Mouse (Mus musculus) MEL (cell line): ENCODE measurements around the gene Myom1. TPM values are rescaled to one million over a fixed set of nuclear protein-coding genes. Genes with fewer than 3 reads are reported as not detected.

Experiments used
- DNase-seq: peaks from one replicate; pipeline ENCODE4 v3.0.0; 2011; ENCODE audit warnings: low read depth, low spot score
- H3K27ac ChIP-seq: 2 replicates; pipeline ENCODE4 v1.5.1; 2012; ENCODE audit warnings: low read depth, mild to moderate bottlenecking, control low read depth, low read length, moderate library complexity; ENCODE audit not compliant: control insufficient read depth
- H3K27me3 ChIP-seq, 2 experiments: fragments of 150-350 bp in 1 of 2; sonication (generic) in 1 of 2; 2 replicates each; pipeline ENCODE4 v1.6.1; 2012; ENCODE audit warnings: low read length in 2 of 2, mild to moderate bottlenecking in 2 of 2, improper control_type of control experiment in 1 of 2, moderate library complexity in 1 of 2; ENCODE audit not compliant: insufficient read depth in 2 of 2, control insufficient read depth in 1 of 2
- H3K36me3 ChIP-seq, 2 experiments: 2 replicates each; pipeline ENCODE4 v1.6.1; 2012 to 2014; ENCODE audit warnings: low read length in 2 of 2, improper control_type of control experiment in 1 of 2, inconsistent platforms in 1 of 2, mild to moderate bottlenecking in 1 of 2; ENCODE audit not compliant: insufficient read depth in 2 of 2, control insufficient read depth in 1 of 2
- H3K4me1 ChIP-seq, 2 experiments: fragments of 150-350 bp in 1 of 2; sonication (generic) in 1 of 2; 2 replicates each; pipeline ENCODE4 v1.6.1; 2012; ENCODE audit warnings: low read length in 2 of 2, improper control_type of control experiment in 1 of 2, mild to moderate bottlenecking in 1 of 2; ENCODE audit not compliant: insufficient read depth in 2 of 2, control insufficient read depth in 1 of 2
- H3K4me3 ChIP-seq, 2 experiments: fragments of 150-350 bp in 1 of 2; sonication (generic) in 1 of 2; 2 replicates each; pipeline ENCODE4 v1.5.1; 2012; ENCODE audit warnings: low read depth in 2 of 2, low read length in 2 of 2, mild to moderate bottlenecking in 2 of 2, moderate library complexity in 2 of 2, control low read depth in 1 of 2, improper control_type of control experiment in 1 of 2; ENCODE audit not compliant: control insufficient read depth in 1 of 2, insufficient read depth in 1 of 2
- H3K79me2 ChIP-seq: 2 replicates; pipeline ENCODE4 v1.6.1; 2012; ENCODE audit warnings: mild to moderate bottlenecking, low read length, moderate library complexity; ENCODE audit not compliant: control insufficient read depth, poor library complexity, insufficient read depth
- H3K9ac ChIP-seq: 2 replicates; pipeline ENCODE4 v1.6.1; 2012; ENCODE audit warnings: low read depth, mild to moderate bottlenecking, control low read depth, low read length, moderate library complexity; ENCODE audit not compliant: control insufficient read depth, poor library complexity, severe bottlenecking
- H3K9me3 ChIP-seq: fragments of 150-350 bp; sonication (generic); replicated peaks from 2 replicates; pipeline ENCODE4 v1.6.1; 2012; ENCODE audit warnings: mild to moderate bottlenecking, low read length, improper control_type of control experiment, moderate library complexity; ENCODE audit not compliant: insufficient read depth
- BHLHE40 ChIP-seq: IDR thresholded peaks from 2 replicates; pipeline ENCODE4 v1.6.1; 2012; ENCODE audit warnings: low read depth, mild to moderate bottlenecking, inconsistent platforms, low read length, improper control_type of control experiment, borderline replicate concordance
- CHD1 ChIP-seq: IDR thresholded peaks from 2 replicates; pipeline ENCODE4 v1.6.1; 2012; ENCODE audit warnings: low read depth, mild to moderate bottlenecking, inconsistent platforms, low read length, improper control_type of control experiment
- CTCF ChIP-seq, 3 experiments: IDR thresholded peaks in 2 of 3; conservative IDR thresholded peaks in 1 of 3; 2 replicates each; pipeline ENCODE4 v1.5.1; 2011 to 2012; ENCODE audit warnings: low read length in 3 of 3, low read depth in 2 of 3, mild to moderate bottlenecking in 2 of 3, improper control_type of control experiment in 1 of 3, inconsistent platforms in 1 of 3, mixed read lengths in 1 of 3, moderate library complexity in 1 of 3; ENCODE audit not compliant: control insufficient read depth in 1 of 3, insufficient read depth in 1 of 3, poor library complexity in 1 of 3, severe bottlenecking in 1 of 3
- E2F4 ChIP-seq: IDR thresholded peaks from 2 replicates; pipeline ENCODE4 v1.6.1; 2011; ENCODE audit warnings: low read depth, low read length, improper control_type of control experiment, borderline replicate concordance
- EP300 ChIP-seq, 2 experiments: IDR thresholded peaks; 2 replicates each; pipeline ENCODE4 v1.6.1; 2011; ENCODE audit warnings: improper control_type of control experiment in 2 of 2, low read length in 2 of 2, low read depth in 1 of 2, mild to moderate bottlenecking in 1 of 2
- ETS1 ChIP-seq: IDR thresholded peaks from 2 replicates; pipeline ENCODE4 v1.6.1; 2012; ENCODE audit warnings: low read depth, mild to moderate bottlenecking, inconsistent platforms, low read length, improper control_type of control experiment, moderate library complexity
- GABPA ChIP-seq: IDR thresholded peaks from 2 replicates; pipeline ENCODE4 v1.6.1; 2012; ENCODE audit warnings: low read depth, mild to moderate bottlenecking, inconsistent platforms, low read length, improper control_type of control experiment, moderate library complexity
- GATA1 ChIP-seq: IDR thresholded peaks from 2 replicates; pipeline ENCODE4 v1.6.1; 2011; ENCODE audit warnings: low read depth, low read length, improper control_type of control experiment
- MAX ChIP-seq: IDR thresholded peaks from 2 replicates; pipeline ENCODE4 v1.6.1; 2011; ENCODE audit warnings: low read length, improper control_type of control experiment
- MYB ChIP-seq: IDR thresholded peaks from 2 replicates; pipeline ENCODE4 v1.6.1; 2011; ENCODE audit warnings: mild to moderate bottlenecking, low read depth, low read length, improper control_type of control experiment
- NRF1 ChIP-seq: IDR thresholded peaks from 2 replicates; pipeline ENCODE4 v1.6.1; 2014; ENCODE audit warnings: low read depth, mild to moderate bottlenecking, inconsistent platforms, low read length, improper control_type of control experiment, moderate library complexity; ENCODE audit not compliant: poor library complexity, insufficient read depth, severe bottlenecking
- POLR2AphosphoS5 ChIP-seq: IDR thresholded peaks from 2 replicates; pipeline ENCODE4 v1.6.1; 2012; ENCODE audit warnings: low read depth, borderline replicate concordance, mild to moderate bottlenecking, inconsistent platforms, low read length, moderate library complexity, mixed read lengths
- RAD21 ChIP-seq: IDR thresholded peaks from 2 replicates; pipeline ENCODE4 v1.6.1; 2011; ENCODE audit warnings: mild to moderate bottlenecking, low read depth, low read length, improper control_type of control experiment
- RCOR1 ChIP-seq: IDR thresholded peaks from 2 replicates; pipeline ENCODE4 v1.6.1; 2012; ENCODE audit warnings: low read depth, mild to moderate bottlenecking, inconsistent platforms, low read length, improper control_type of control experiment
- SIN3A ChIP-seq: IDR thresholded peaks from 2 replicates; pipeline ENCODE4 v1.6.1; 2012; ENCODE audit warnings: low read length, improper control_type of control experiment, inconsistent platforms
- SMC3 ChIP-seq: IDR thresholded peaks from 2 replicates; pipeline ENCODE4 v1.6.1; 2011; ENCODE audit warnings: low read depth, low read length, improper control_type of control experiment
- TAL1 ChIP-seq: IDR thresholded peaks from 2 replicates; pipeline ENCODE4 v1.6.1; 2012; ENCODE audit warnings: mild to moderate bottlenecking, inconsistent platforms, low read length, moderate library complexity, mixed read lengths
- TCF12 ChIP-seq: IDR thresholded peaks from 2 replicates; pipeline ENCODE4 v1.6.1; 2014; ENCODE audit warnings: low read depth, mild to moderate bottlenecking, inconsistent platforms, low read length, improper control_type of control experiment, moderate library complexity
- USF2 ChIP-seq, 2 experiments: IDR thresholded peaks; 2 replicates each; pipeline ENCODE4 v1.6.1; 2011 to 2012; ENCODE audit warnings: improper control_type of control experiment in 2 of 2, low read length in 2 of 2, borderline replicate concordance in 1 of 2, inconsistent platforms in 1 of 2, low read depth in 1 of 2, mild to moderate bottlenecking in 1 of 2; ENCODE audit not compliant: insufficient read depth in 1 of 2
- ZC3H11A ChIP-seq: IDR thresholded peaks from 2 replicates; pipeline ENCODE4 v1.6.1; 2012; ENCODE audit warnings: low read depth, mild to moderate bottlenecking, inconsistent platforms, low read length, improper control_type of control experiment
- polyA plus RNA-seq, 2 experiments: library from polyadenylated mRNA; stranded (reverse) in 1 of 2; unstranded in 1 of 2; fragments of >175 nt in 1 of 2; fragments of >200 nt in 1 of 2; gene quantifications; 2 replicates each; pipeline versions ENCODE4 v1.2.1 to v1.2.4; 2012; ENCODE audit warnings: low replicate concordance in 2 of 2, low read depth in 1 of 2; ENCODE audit not compliant: insufficient read length in 2 of 2, insufficient read depth in 1 of 2, missing spikeins in 1 of 2
- total RNA-seq: library from RNA; depleted of rRNA; stranded (reverse); fragments of 300-350 nt; gene quantifications from 2 replicates; pipeline ENCODE4 v1.2.3, GENCODE M21; 2012

The Myom1 gene
- total and polyA plus RNA-seq, 3 experiments = 0.65 to 0.79 TPM; not detected in 1

GRCm38 (mm10) chr17:71086969-71087368 lies 84.5 kb downstream of the Myom1 start:
- Histone ChIP-seq H3K4me1 (peaks cover 14 to 19% of the 10 kb centered on the region in 2 experiments), H3K79me2 (no peaks in the 10 kb centered on the region), H3K36me3 (peaks cover 0 to 14% of the 10 kb centered on the region in 2 experiments; a peak in 2 of 4 replicates), H3K9ac (no peak overlapping the region), H3K9me3 (no peaks in the 10 kb centered on the region), H3K4me3 (no peak overlapping the region), H3K27ac (no peak overlapping the region), H3K27me3 (no peaks in the 10 kb centered on the region)
- DNase-seq = peak; percentile 70
- TF ChIP-seq ETS1 (peak; percentile 72), RCOR1 (0 out of 2 replicates have a peak, but pooled peaks have one; percentile 11), BHLHE40 (0 out of 2 replicates have a peak, but pooled peaks have one; percentile 23), SIN3A (0 out of 2 replicates have a peak, but pooled peaks have one; percentile 30), SMC3 (peak; percentile 44), GATA1 (peak; percentile 62), POLR2AphosphoS5 (no peak), CTCF (IDR thresholded peaks at IDR 0.05 in 2 of 3, conservative IDR thresholded peaks at IDR 0.05 in 1 of 3; ENCODE audit: control insufficient read depth in 1 of 3, insufficient read depth in 1 of 3, low read depth in 2 of 3, low read length in 3 of 3, poor library complexity in 1 of 3, severe bottlenecking in 1 of 3) (peak; percentile 12 to 53 (median 47); a peak in 4 of 6 replicates), RAD21 (peak; percentile 36), CHD1 (no peak), ZC3H11A (peak; percentile 21; the same call in 1 of the 2 replicates), TCF12 (peak; percentile 88), MAX (no peak), GABPA (no peak), NRF1 (no peak), USF2 (IDR thresholded peaks at IDR 0.05; ENCODE audit: borderline replicate concordance in 1 of 2, insufficient read depth in 1 of 2, low read depth in 1 of 2, low read length in 2 of 2) (no peak), EP300 (IDR thresholded peaks at IDR 0.05; ENCODE audit: low read depth in 1 of 2, low read length in 2 of 2) (peak; percentile 74 to 83), E2F4 (no peak), MYB (peak; percentile 32; the same call in 1 of the 2 replicates), TAL1 (peak; percentile 48)
